Mouse (Mus musculus) heart, adult 2 months (tissue): ENCODE measurements around the gene A730015C16Rik.

Source experiments
- CTCF ChIP-seq: fragments of 200-600 bp; IDR thresholded peaks from 2 replicates; pipeline ENCODE4 v1.8.1; 2022; ENCODE audit warnings: antibody characterized with exemption, mild to moderate bottlenecking, moderate library complexity
- EP300 ChIP-seq: fragments of 200-500 bp; IDR thresholded peaks from 2 replicates; pipeline ENCODE4 v1.6.1; 2011; ENCODE audit warnings: low read depth, low read length, control low read depth; ENCODE audit not compliant: insufficient read depth
- POLR2A ChIP-seq: fragments of 200-500 bp; IDR thresholded peaks from 2 replicates; pipeline ENCODE4 v1.6.1; 2011; ENCODE audit warnings: mild to moderate bottlenecking, low read depth, low read length, control low read depth; ENCODE audit not compliant: insufficient read depth

DNA sequence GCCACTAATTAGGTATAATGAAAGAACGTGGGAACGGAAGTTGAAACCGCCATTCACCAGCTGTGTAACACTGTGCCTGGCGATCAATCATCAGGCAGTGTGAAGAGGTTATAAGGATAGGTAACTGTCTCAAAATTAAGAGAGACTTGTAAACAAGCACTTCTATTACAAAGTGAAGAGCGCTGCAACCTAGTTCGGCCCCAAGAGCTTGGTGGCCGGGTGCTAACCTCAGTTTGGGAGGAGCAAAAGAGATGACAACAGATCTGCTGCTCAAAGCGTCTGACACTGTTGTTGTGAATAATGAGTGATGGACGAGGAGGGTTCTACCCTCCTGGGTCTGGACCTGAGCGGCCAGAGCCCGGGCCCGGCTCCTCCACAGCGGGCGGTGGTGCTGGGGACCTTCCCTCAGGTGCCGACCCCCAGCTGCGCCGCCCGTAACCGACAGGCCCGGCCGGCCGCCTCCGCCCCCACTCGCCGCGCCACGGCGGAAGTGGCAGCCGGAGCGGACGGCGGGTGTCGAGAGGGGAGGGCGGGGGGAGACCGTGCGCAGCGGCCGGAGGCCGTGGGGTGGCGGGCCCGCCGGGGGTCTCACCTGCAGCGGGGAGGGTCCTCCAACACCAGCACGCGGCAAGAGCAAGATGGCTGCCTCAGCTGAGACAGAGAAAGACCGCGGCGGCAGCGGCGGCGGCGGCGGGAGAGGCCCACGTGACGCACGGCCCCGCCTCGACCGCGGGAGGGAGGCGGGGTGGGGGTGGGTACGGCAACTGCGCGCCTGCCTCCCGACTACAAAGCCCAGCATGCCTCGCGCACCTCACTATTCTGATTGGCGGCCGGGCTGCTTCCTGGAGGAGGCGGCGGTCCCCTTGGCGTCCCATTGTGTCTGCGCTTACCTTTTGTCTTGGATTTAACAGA, 15.2 kb downstream of the A730015C16Rik start, which contains the start of gene Btf3l4:
- TF ChIP-seq POLR2A = peak; percentile 54; the same call in 1 of the 2 replicates
- TF ChIP-seq CTCF = no peak
- TF ChIP-seq EP300 = 0 out of 2 replicates have a peak, but pooled peaks have one; percentile 28
